Mouse (Mus musculus): Measurements from ENCODE around the gene Nmbr. TPM values are rescaled to one million over a fixed set of nuclear protein-coding genes. Genes with fewer than 3 reads are reported as not detected.

Gene Nmbr
- polyA plus RNA-seq, 1 experiment from 2014 or later: 0.51 TPM

- H3K27ac ChIP-seq (replicated peaks): no peak overlapping the region
- peak; percentile 38 for DNase-seq (ENCODE audit: low spot score)
- peak overlapping the region; percentile 60 for H3K4me3 ChIP-seq
- 2% methylated on average over 35 of the region's 35 CpGs for WGBS
- peaks cover 9% of the 10 kb centered on the region for H3K4me1 ChIP-seq
- H3K9me3 ChIP-seq (replicated peaks): no peaks in the 10 kb centered on the region
- H3K36me3 ChIP-seq: no peaks in the 10 kb centered on the region
- H3K27me3 ChIP-seq (ENCODE audit: low read depth, poor library complexity, severe bottlenecking): peaks cover 23% of the 10 kb centered on the region
Observed at GRCm38 (mm10) chr10:14759665-14760558, 54.5 kb downstream of the Nmbr start.

GRCm38 (mm10) chr10:14760618-14761017 is 55.2 kb downstream of the Nmbr start:
- H3K36me3 ChIP-seq: no peaks in the 10 kb centered on the region
- H3K4me1 ChIP-seq: peaks cover 9% of the 10 kb centered on the region
- H3K27me3 ChIP-seq (ENCODE audit: low read depth, poor library complexity, severe bottlenecking): peaks cover 23% of the 10 kb centered on the region
- WGBS: 25% methylated on average over 8 of the region's 8 CpGs
- H3K27ac ChIP-seq (replicated peaks): no peak overlapping the region
- no peak for DNase-seq (ENCODE audit: low spot score)
- peak overlapping the region; percentile 60 for H3K4me3 ChIP-seq
- no peaks in the 10 kb centered on the region for H3K9me3 ChIP-seq (replicated peaks)

GRCm38 (mm10) chr10:14770227-14770910 is 65.0 kb downstream of the Nmbr start:
- Histone ChIP-seq H3K4me3 (no peak overlapping the region), H3K4me1 (no peaks in the 10 kb centered on the region), H3K36me3 (no peaks in the 10 kb centered on the region), H3K27ac (replicated peaks) (no peak overlapping the region), H3K27me3 (ENCODE audit: low read depth, poor library complexity, severe bottlenecking) (no peaks in the 10 kb centered on the region), H3K9me3 (replicated peaks) (no peaks in the 10 kb centered on the region)
- WGBS: 90% methylated on average over 10 of the region's 10 CpGs
- no peak for DNase-seq (ENCODE audit: low spot score)

DNA sequence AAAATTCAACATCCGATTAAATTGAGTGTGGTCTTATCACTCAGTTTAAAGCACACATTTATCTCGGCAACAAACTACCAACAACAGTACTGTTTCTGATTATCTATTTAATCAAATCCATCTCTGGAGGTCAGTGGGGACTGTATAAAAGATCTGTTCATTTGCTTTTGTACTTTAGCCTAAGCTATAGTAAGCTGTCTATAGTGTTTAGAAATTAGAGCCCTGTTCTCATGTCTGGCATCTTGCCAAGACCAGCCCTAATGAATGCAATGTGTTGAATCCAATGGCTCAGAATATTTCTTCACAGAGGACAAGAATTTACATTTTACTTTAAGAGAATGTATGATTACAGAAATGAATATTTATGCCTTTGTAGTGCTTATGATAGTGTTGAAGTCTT is 69.1 kb downstream of the Nmbr start:
- Histone ChIP-seq H3K4me3 (no peak overlapping the region), H3K9me3 (replicated peaks) (no peaks in the 10 kb centered on the region), H3K27ac (replicated peaks) (no peak overlapping the region), H3K36me3 (no peaks in the 10 kb centered on the region), H3K27me3 (ENCODE audit: low read depth, poor library complexity, severe bottlenecking) (no peaks in the 10 kb centered on the region), H3K4me1 (no peaks in the 10 kb centered on the region)
- 81% methylated on average over 2 of the region's 2 CpGs for WGBS
- no peak for DNase-seq (ENCODE audit: low spot score)

GRCm38 (mm10) chr10:14789969-14790368 is 84.6 kb downstream of the Nmbr start:
- no peaks in the 10 kb centered on the region for H3K36me3 ChIP-seq
- DNase-seq (ENCODE audit: low spot score): no peak
- no peak overlapping the region for H3K4me3 ChIP-seq
- WGBS: 83% methylated on average over 2 of the region's 2 CpGs
- no peak overlapping the region for H3K27ac ChIP-seq (replicated peaks)
- H3K4me1 ChIP-seq: no peaks in the 10 kb centered on the region
- no peaks in the 10 kb centered on the region for H3K9me3 ChIP-seq (replicated peaks)
- H3K27me3 ChIP-seq (ENCODE audit: low read depth, poor library complexity, severe bottlenecking): no peaks in the 10 kb centered on the region

DNA sequence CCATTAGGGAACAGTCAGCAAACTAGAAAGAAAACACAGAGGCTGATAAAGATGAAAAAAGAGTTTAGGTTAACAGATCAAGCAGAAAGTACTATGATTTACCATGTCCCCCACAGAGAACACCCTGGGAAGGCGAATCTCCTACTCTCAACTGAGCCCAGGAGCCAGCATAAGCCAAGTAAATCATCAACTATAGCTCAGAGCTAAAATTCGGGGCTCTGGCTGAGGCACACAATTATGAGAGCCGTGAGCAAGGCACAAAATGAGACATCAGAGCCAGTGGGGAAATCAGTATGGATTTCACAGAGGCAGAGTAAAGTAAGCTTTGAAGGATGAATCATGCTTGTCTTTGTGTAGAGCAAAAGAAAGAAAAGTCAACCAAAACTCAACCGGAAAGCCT is 111.6 kb downstream of the Nmbr start:
- H3K27me3 ChIP-seq (ENCODE audit: low read depth, poor library complexity, severe bottlenecking): no peaks in the 10 kb centered on the region
- H3K27ac ChIP-seq (replicated peaks): no peak overlapping the region
- DNase-seq (ENCODE audit: low spot score): no peak
- no peak overlapping the region for H3K4me3 ChIP-seq
- no peaks in the 10 kb centered on the region for H3K4me1 ChIP-seq
- no peaks in the 10 kb centered on the region for H3K36me3 ChIP-seq
- no peaks in the 10 kb centered on the region for H3K9me3 ChIP-seq (replicated peaks)
- 73% methylated on average over 4 of the region's 4 CpGs for WGBS

Other genes with a start within 250 kb of the Nmbr start
- gene Adgrg6, start 159.9 kb upstream of the Nmbr start, polyA plus RNA-seq (2016; fragmentation: Nextera tagmentation; extraction: Ambion mirVana): 0.48 and 0.83 TPM in 2 replicates
- gene Vta1, start within 50 bp of the Nmbr start, polyA plus RNA-seq (2016; fragmentation: Nextera tagmentation; extraction: Ambion mirVana): 181 and 193 TPM in 2 replicates
- gene Gje1, start 12.6 kb downstream of the Nmbr start, polyA plus RNA-seq (2016; fragmentation: Nextera tagmentation; extraction: Ambion mirVana): not detected in 2 replicates

Data from midbrain, embryonic 10.5 days (tissue).